Mouse (Mus musculus): Measurements from ENCODE around the gene Pi4k2b.
"Not testable (repeated sequence)": the region's sequence is repeated elsewhere in the genome, so short reads cannot be mapped to it uniquely, and the experiment has no call there.

Pi4k2b gene

GRCm38 (mm10) chr5:52776466-52777354, 35.3 kb downstream of the Pi4k2b start:
- CTCF ChIA-PET = not testable (repeated sequence)

GRCm38 (mm10) chr5:52782523-52783250, 41.3 kb downstream of the Pi4k2b start:
- CTCF ChIA-PET = no interaction called here

- CTCF ChIA-PET = no interaction called here
Measured at GRCm38 (mm10) chr5:52783251-52783620, 41.9 kb downstream of the Pi4k2b start.

GRCm38 (mm10) chr5:52783957-52784356, 42.6 kb downstream of the Pi4k2b start:
- CTCF ChIA-PET = no interaction called here

GRCm38 (mm10) chr5:52786556-52787322, 45.4 kb downstream of the Pi4k2b start:
- CTCF ChIA-PET = no interaction called here

GRCm38 (mm10) chr5:52793230-52793629, 51.9 kb downstream of the Pi4k2b start:
- CTCF ChIA-PET = no interaction called here

- CTCF ChIA-PET = no interaction called here
Measured at GRCm38 (mm10) chr5:52794109-52794508, 52.7 kb downstream of the Pi4k2b start.

GRCm38 (mm10) chr5:52799274-52799985, 58.1 kb downstream of the Pi4k2b start:
- CTCF ChIA-PET = no interaction called here

GRCm38 (mm10) chr5:52805801-52806200, 64.4 kb downstream of the Pi4k2b start:
- CTCF ChIA-PET = no interaction called here

- CTCF ChIA-PET = no interaction called here
Measured at GRCm38 (mm10) chr5:52806349-52806748, 65.0 kb downstream of the Pi4k2b start.

GRCm38 (mm10) chr5:52807030-52807429, 65.7 kb downstream of the Pi4k2b start:
- CTCF ChIA-PET = no interaction called here

GRCm38 (mm10) chr5:52810446-52810845, 69.1 kb downstream of the Pi4k2b start:
- CTCF ChIA-PET = interaction anchor here (0.7 kb wide), 1 partner anchor 20 kb away, joined by 11 read pairs; no protein-coding TSS in a partner anchor

- CTCF ChIA-PET = no interaction called here
Measured at GRCm38 (mm10) chr5:52811056-52811455, 69.7 kb downstream of the Pi4k2b start.

GRCm38 (mm10) chr5:52812456-52812855, 71.1 kb downstream of the Pi4k2b start:
- CTCF ChIA-PET = interaction anchor here (0.7 to 1.0 kb wide), 2 partner anchors 9 to 13 kb away, joined by 3 to 4 read pairs; no protein-coding TSS in a partner anchor

- CTCF ChIA-PET = interaction anchor here (0.7 kb wide), 1 partner anchor 12 kb away, joined by 4 read pairs; no protein-coding TSS in a partner anchor
Measured at GRCm38 (mm10) chr5:52813312-52813711, 71.9 kb downstream of the Pi4k2b start.

GRCm38 (mm10) chr5:52818676-52819075, 77.3 kb downstream of the Pi4k2b start:
- CTCF ChIA-PET = no interaction called here

All from spleen, embryonic (tissue).